Mouse (Mus musculus) lung, adult 2 months (tissue): ENCODE results near the gene Arl8b.

Source experiments
- CTCF ChIP-seq: fragments of 200-500 bp; IDR thresholded peaks from 2 replicates; pipeline ENCODE4 v1.5.1; 2011; ENCODE audit warnings: mild to moderate bottlenecking, low read length, control low read depth; ENCODE audit not compliant: insufficient read depth
- POLR2A ChIP-seq: fragments of 200-500 bp; IDR thresholded peaks from 2 replicates; pipeline ENCODE4 v1.6.1; 2011; ENCODE audit warnings: low read depth, mild to moderate bottlenecking, control low read depth, low read length, borderline replicate concordance; ENCODE audit errors: extremely low read depth

- no peak for TF ChIP-seq POLR2A
- TF ChIP-seq CTCF = no peak
Measured at GRCm38 (mm10) chr6:108832989-108833388, 50.1 kb downstream of the Arl8b start.
